Mouse (Mus musculus) G1E (cell line): ENCODE data around the gene Kdm5c.

ENCODE experiments used
- CTCF ChIP-seq: IDR thresholded peaks from 2 replicates; pipeline ENCODE4 v1.5.1; 2012; ENCODE audit warnings: low read depth, low read length, inconsistent platforms, mixed read lengths
- GATA1 ChIP-seq: IDR thresholded peaks from 2 replicates; pipeline ENCODE4 v1.6.1; 2012; ENCODE audit warnings: borderline replicate concordance, low read length, inconsistent platforms, mixed read lengths
- POLR2AphosphoS5 ChIP-seq: IDR thresholded peaks from 2 replicates; pipeline ENCODE4 v1.6.1; 2012; ENCODE audit warnings: low read depth, low read length, inconsistent platforms; ENCODE audit not compliant: insufficient replicate concordance
- TAL1 ChIP-seq: conservative IDR thresholded peaks from 2 replicates; pipeline ENCODE4 v1.6.1; 2012; ENCODE audit warnings: low read depth, low read length, inconsistent platforms, mixed read lengths

GRCm38 (mm10) chrX:152203247-152203646 is 29.6 kb upstream of the Kdm5c start:
- TF ChIP-seq CTCF (no peak), POLR2AphosphoS5 (no peak), GATA1 (no peak), TAL1 (no peak)
